Mouse (Mus musculus): Measurements from ENCODE around the gene Fmod.

Gene Fmod

DNA sequence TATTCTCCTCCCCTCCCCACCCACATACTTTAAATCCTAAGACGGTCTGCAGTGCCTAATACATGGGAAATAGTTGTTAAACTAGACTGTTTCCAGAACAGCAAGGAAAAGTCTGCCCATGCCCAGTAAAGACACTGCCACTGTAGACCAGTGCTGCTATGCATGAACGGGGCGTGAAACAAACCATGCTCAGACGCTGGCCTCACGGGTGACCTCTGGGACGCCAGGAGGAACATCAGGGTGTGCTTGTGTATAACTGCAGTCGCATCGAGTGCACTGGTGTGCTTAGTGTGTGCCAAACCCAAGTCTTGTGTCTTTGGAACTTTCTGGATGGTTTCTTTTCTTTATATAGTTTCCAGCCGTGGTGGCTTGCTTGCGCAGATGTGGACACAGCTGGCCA, 37.6 kb downstream of the Fmod start:
- no peak for DNase-seq (ENCODE audit: low read depth, low spot score)

DNA sequence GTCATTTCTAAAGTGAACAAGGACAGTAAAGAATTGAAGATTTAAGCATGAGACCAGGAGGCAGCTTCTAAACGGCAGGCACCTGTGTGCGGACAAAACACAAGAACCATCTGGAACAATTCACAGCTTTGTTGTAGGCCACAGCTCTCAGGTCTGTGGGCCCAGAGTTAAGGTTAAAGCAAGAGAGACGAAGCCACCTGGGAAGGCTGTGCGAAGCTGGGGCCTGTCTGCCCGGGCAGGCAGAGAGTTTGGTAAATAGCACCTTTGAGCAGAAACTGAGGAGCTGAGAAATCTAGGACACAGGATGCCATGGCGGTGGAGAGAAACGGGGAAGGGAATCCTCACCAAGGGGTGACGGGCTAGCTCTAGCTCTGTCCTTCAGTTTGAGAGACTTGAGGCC, 38.5 kb downstream of the Fmod start:
- DNase-seq (ENCODE audit: low read depth, low spot score) = no peak

DNA sequence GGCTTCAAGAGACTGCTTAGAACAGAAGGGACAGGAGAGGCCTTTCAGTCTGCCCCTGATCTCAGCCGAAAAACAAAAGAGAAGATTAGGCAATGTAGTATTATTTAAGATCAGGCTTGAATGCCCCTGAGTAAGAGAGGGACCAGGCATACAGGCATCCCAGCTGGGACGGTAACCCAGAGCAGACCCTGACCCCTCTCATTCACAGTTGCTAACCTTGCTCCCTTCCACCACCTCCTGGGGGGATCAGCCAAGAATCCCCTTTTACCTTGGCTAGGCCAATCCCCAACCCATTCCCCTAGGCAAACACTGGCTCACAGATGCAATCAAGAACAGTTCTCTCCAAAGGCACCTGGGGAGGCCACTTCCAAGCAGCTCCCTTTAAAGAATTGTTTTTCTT, 39.7 kb downstream of the Fmod start:
- no peak for DNase-seq (ENCODE audit: low read depth, low spot score)

DNA sequence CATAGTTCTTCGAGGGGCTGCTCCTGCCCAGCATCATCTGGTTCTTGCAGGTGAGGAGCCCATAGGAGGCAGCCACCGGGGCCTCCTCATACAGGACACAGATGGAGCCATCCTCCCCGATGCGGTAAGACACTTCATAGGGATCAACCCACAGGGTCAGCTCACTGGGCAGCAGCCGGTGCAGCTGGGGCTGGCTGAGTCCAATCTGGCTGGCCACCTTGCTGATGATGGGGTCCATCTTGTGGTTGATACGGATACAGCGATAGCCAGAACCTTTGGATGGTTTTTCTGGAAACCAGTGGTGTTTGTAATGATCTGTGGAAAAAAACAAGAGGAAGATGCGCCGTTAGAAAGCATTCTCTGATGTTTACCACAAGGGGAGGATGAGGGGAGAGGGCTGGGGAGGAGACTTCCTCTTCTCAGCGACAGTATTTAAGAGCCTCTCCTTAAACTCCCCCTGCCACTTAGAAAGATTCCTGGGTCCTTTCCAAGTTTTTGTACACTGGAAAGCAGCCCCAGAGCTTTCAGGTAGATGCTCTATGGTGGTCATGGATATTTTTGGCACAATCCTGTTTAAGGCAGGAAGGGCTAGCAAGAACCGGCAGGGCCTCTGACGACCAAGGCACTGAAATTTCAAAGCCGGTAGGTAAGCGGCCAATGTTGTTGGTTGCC, 40.5 kb downstream of the Fmod start:
- DNase-seq (ENCODE audit: low read depth, low spot score) = no peak

DNA sequence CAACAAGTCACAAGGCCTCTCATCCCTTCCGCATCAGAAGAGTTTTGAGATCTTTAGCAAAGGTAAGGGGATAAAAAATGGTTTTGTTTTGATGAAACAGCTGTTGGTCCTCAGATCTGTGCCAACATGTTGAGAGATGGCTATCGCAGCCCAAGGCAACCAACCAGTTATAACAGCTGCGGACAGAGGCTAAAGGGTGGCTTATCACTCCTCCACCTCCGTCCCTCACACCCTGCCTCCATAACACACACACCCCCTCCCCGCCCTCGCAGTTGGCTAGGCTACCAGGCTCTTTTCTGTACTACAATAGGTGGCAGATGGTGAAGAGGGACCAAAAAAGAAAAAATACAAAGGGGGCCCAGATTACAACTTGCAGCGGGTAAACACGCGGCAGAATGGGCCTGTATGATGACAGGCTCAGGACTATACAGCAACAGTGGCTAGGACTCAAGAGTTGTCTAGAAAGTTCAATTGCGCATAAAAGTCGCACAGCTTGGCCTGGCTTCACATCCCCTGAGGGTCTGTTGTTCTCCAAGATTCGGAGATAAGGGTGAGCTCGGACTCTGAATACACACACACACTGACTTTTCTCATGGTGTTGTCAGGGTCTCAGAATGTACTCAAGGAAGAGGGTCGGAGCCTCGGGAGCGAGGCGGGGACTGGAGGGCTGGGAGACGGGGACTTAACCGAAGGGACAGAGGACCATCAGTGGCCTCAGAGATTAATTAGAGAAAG, 41.2 kb downstream of the Fmod start:
- peak; percentile 32 for DNase-seq (ENCODE audit: low read depth, low spot score)

DNA sequence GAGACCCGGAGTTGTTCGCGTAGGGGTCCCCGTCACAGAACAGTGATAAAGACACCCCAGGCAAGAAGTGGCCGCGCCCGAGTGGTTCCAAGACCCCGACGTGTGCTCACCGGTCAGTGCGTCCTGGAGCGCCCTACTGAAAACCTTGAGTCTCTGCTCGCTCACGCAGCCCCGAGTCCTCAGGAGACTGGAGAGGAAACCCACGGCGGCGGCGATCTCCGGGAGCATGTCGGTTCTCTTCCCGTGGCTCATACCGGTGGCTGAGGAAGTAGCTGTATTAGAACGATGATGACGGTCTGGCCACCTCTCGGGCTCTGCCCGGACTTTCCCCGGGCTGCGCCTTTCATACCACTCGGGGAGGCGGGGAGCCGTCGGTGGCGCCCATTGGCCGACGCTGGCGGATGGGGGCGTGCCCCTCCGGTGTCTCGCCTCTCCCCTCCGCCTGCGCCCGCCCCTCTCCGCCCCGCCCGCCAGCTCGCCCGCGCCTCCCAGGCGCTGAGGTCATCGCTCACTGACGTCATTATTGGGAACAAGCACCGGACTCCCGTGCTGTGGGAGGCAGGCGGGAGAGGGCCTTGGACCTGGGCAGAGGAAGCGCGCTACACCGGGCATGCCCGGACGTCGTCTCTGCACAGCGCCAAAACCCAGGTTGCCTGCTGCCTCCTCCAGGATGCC, 41.9 kb downstream of the Fmod start, which contains the start of gene Btg2:
Btg2 (minus strand) TSS at position 319 of the 675 bp plus-strand sequence.
- DNase-seq (ENCODE audit: low read depth, low spot score) = peak; percentile 92

DNA sequence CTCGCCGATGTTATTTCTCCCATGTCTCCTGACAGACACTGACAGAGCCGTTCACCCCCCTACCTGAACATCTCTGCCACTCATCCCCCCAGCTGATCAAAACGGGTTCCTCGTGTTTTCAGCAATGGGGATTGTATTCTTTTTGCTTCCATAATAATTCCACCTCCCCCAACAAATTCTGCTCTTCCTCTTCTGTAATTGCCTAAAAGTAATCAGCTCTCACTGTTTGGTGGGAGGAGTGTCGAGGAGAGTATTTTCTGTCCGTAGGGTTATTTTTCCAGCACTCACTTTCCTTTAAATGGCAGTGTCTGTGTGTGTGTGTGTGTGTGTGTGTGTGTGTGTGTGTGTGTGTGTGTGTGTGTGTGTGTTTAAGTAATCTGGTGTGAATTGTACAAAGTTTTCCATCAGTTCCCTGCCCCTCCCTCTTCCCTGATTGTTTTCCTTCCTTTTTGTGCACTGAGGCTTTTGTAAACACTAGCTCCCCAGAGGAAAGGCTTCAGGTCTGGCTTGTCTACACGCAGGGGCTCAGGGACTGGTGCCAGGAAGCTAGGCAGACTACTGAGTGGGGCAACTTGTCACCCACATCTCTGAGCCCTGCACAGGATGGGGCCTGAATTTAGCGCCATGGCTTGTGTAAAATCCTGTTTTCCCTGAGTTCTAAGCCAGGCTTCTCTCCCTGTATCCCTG, 42.6 kb downstream of the Fmod start:
- DNase-seq (ENCODE audit: low read depth, low spot score) = peak; percentile 24

DNA sequence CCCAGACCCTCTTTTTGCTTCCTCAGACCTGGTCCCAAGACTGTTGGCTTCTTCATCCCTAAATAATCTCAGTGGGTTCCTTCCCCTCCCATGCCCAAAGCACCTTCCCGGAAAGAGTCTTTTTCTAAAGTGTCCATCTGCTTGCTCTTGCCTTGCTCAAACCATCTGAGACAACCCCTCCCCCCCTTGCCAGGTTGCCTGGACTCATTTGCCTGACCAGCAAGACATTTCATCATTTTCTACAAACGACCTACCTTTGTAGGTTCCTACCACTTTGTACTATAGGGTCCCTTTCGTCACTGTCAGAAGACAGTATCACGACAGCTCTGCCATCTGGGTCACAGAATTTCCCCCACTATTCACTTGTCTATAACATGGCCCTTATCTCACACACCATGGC, 43.4 kb downstream of the Fmod start:
- no peak for DNase-seq (ENCODE audit: low read depth, low spot score)

DNA sequence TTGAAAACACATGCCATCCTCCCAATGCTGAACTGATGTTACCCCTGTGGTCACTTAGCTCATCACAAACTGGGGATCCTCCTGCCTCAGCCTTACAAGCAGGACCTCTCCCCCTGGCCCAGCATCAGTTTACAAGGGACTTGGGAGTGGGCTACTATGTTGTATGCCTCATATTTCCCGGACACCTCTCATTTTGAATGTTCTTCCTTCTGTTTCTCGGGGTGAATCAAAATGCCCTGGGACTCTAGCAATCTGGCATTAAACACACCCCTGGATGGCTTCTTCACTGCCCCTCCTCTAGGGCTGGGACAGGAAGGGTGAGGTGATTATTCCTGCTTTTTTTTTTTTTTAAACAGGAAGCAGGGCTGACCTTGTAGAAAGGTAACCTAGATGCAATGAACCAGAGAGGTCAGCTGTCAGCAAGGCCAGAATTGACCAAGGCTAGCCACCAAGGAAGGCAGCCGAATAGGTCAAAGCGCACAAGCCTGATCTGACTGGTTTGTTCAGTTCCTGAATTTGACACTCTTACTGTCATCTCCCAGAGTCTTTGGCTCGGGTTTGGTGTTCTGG, 43.9 kb downstream of the Fmod start:
- no peak for DNase-seq (ENCODE audit: low read depth, low spot score)

DNA sequence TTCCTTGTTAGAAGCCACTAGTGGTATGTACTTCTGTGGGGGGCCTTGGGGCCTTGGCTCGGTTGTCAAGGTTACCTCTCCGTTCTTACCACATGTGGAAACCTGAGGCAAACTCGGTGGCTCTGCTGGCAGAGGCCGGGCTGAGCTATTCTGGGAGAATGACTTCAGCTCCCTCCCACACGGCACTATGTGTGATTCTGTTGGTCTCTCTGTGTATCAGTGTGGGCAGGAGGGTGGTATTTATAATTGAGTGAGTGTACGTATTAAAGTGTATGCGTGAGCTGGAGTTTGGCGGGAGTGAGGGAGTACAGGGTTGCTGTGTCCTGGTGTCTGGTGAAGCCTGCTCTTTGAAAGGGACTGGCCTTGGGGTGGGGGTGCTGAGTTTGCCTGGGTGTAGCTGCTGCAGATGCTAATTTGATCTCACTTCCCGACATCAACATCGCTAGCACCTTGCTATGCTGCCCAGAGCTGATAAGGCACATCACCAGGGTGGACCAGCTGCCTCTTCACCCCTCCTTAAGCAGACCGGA, 46.0 kb downstream of the Fmod start:
- peak; percentile 39 for DNase-seq (ENCODE audit: low read depth, low spot score)

DNA sequence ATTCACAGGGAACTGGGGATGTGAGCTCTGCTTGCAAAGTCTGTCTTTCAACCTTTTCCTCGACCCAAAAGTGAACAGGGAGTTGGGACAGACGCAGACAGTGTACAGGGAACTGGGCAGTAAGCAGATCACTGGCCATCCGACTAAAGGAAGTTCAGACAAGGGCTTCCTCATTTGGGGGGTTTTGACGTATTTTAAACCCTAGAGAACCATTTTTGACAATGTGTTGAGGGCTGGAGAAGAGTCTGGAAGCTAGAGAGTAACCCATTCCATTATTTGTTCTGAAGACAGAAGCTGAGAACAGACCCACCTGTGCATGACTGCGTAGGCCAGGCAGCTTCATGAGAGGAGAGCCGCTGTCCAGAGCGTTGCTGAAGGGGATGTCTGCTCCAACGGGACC, 46.6 kb downstream of the Fmod start:
- no peak for DNase-seq (ENCODE audit: low read depth, low spot score)

DNA sequence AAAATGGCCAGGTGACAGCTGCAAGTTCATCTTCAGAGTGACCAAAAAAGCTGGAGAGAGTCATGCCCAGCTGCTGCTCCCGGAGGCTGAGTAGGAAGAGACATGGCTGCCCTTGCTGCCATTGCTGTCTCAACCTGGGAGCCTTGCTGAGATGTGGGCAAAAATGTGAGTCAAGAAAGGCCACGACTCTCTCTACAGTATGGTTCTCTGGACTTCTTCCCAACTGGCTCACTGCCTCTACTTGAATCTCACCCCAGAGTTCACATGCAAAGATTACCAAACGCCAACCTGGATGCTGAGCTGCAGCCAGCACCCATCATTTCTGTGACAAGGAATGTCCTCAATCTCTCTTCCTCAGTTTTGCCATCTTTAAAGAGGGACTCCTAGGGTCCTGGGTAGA, 47.1 kb downstream of the Fmod start:
- DNase-seq (ENCODE audit: low read depth, low spot score) = no peak

DNA sequence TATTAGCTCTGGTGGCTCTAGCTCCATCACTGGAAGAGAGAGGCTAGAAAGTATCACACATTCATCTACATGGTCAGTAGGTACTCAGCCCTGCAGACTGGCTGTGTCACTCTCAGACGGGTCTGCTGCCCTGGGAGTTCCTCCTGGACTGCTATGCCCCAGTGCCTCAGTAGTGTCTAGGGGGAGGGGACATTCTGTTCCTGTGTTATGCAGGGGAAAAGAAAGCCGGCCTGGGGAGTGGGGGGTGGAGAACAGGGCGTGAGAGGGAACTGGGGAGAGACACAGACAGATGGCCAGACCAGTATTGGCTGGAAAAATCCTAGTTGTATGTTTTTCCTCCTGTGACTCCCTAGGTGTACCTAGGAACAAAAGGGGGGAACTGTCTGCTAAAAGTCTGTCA, 49.0 kb downstream of the Fmod start:
- DNase-seq (ENCODE audit: low read depth, low spot score) = peak; percentile 56

DNA sequence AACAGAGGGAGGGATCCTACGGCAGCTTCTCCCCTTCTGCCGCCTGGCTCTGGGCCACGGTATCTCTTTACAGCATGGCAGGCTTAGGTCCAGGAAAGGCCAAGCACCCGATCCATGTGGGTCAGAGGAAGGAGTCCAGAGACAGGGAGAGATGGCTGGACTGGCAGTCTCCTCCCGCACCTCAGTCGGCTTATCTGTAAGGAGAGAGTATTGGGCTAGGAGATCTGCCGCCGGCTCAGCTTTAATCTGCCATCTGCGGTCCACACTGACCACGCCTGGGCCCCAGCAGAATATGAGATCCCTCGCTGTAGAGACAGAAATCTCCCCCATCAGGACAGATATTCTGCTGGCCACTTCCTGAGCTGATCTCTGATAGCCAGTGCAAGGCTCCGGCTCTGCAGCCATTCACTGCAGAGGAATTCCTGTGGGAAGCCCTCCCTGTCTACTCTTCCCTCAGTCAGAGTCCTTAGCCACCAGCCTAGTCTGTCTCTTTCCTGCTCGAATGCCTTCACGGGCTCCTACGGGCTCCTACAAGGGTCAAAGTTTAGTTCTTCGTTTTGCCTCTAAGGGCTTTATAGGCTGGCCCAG, 49.9 kb downstream of the Fmod start:
- DNase-seq (ENCODE audit: low read depth, low spot score) = no peak

DNA sequence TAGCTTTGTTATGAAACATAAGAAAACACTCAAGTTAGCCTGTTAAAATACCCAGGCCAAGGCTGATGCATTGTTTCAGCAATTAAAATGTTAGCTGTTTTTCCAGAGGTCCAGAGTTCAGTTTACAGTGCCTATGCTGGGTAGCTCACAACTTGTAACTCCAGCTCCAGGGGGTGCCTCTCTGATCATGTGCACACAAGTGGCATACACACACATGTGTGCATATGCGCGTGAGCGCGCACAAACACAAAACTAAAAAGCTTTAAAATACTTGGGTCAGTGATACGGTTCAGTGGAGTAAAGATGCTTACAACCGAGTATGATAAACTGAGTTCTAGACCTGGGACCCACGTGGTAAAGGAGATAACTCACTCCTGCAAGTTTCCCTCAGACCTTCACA, 52.0 kb downstream of the Fmod start:
- no peak for DNase-seq (ENCODE audit: low read depth, low spot score)

DNA sequence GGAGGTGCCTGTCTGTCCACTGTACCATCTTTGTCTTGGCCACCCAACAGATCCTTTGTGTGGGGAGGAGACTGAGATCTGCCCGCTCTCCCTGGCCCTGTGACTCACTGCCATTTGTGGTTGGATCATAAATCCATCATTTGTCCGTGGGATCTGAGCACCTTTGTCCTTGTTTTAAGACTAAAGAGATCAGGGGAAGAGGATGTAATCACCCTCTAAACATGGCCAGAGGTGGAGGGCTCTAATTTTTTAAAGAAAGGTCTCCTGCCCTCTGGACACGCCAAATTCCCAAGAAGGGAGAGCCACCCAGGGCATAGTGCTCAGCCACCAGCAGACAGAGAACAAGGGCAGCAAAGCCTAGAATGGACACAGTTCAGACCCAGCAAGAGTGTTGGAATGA, 54.8 kb downstream of the Fmod start:
- no peak for DNase-seq (ENCODE audit: low read depth, low spot score)

DNA sequence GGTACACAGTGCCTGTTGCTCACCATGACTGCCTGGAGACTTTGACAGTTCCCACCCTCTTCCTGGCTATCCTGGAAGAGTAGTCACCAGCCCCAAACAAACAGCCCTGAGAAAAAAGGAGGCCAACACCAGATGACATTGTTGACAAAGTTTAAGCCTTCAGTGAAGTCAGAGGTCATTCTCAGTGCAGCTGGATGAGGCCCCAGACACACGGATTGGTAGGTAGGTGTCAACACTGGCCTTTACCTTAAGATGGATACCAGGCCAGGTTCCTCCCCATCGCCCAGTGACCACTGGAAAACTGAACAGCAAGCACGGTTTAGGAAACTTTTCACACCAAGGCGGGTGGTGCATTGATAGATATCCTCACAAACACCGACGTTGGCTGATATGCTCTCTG, 55.3 kb downstream of the Fmod start:
- no peak for DNase-seq (ENCODE audit: low read depth, low spot score)

DNA sequence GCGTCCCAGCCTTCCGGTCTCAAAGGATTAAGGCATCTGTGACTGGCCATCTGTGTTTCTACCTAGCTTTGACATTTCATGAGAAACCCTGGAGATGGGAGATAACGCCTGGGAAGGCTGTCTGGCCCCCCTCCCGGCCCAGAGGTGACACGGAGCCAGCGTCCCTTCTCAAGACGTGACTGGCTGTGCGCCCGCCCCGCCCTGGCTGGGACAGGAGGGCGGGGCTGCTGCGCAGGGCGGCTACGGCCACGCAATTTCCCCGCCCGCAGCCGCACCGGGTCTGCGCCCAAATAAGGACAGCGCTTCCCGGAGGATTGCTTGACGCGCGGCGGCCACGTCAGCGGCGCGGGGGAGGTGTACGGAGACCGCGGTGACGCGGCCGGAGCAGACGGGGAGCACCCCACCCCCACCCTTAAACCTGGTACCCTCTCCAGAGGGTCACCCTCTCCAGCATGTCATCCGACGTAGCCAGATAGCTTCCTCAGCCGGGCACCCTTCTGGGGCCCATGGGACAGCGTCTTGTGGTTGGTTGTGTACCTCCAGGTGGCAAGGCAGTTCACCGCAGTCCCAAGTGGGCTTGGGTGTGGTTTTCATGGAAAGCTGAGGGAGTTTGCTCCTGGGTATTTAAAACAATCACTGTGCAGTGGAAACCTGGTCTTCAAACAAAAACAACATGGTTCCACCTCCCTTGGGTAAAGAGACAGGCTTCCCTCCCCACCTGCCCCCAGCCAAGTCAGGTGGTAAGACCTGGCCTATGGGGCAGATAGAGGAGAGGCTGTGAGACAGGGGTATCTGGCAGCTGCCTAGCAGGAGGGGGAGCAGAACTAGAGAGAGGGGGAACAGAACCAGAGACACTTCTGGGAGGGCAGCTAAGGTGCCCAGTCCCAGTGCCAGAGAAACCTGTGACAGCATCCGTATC, 56.1 kb downstream of the Fmod start:
- DNase-seq (ENCODE audit: low read depth, low spot score) = peak; percentile 82

DNA sequence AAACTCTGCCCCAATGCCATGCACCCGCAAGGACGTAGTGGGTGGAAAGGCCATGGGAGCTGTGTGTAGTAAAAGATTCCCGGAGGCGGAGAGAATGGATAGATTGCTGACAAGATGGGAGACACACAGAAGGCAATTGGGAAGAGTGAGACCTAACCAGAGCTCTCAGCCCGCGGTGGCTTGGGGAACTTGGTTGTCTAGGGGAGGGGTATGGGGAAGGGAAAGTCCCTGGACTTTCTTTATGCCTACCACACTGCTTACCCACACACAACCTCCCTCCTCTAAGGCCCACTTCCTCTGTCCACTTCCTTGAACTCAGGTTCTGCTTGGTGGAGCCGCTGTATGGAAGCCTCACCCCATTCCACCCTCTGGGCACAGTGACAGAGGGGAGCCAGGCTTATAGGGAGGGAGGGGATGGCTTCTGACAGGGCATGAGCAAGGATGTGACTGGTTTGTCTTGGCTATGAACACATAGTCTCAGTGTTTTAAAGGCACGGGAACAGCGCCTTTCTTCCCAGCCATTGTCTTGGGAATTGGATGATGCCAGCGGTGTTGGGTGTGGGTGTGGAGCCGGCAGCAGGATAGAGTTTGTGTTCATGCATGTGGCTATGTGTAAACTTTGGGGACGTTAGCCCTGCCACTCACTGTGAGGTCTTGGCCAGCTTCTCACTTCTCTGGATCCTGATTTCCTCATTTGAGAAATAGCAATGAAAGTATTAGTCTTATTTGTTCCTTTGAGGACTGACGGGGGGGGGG, 56.9 kb downstream of the Fmod start:
- no peak for DNase-seq (ENCODE audit: low read depth, low spot score)
